Mouse (Mus musculus) pancreas, adult 10 weeks (tissue): Measurements from ENCODE around the gene Gm10338. TPM values are rescaled to one million over a fixed set of nuclear protein-coding genes. Genes with fewer than 3 reads are reported as not detected.

Experiments used
- polyA plus RNA-seq: library from polyadenylated mRNA; stranded (reverse); fragments of 350-450 nt; fragmentation: Illumina TruSeq; extraction: RNeasy Lipid Tissue Mini Kit (QIAGEN cat#74804); gene quantifications from one replicate; pipeline ENCODE4 v1.2.3, GENCODE M21; 2015; ENCODE audit warnings: low read depth, low replicate concordance; ENCODE audit not compliant: insufficient read depth

Gene Gm10338
- polyA plus RNA-seq: not detected

GRCm38 (mm10) chr14:7595492-7595891 lies at the start of gene Gm10338:
TSS of gene Gm10338 (minus strand) at chr14:7595592.

GRCm38 (mm10) chr14:7643872-7644271 lies 48.5 kb upstream of the Gm10338 start, which contains the start of gene Gm10128:
TSS of gene Gm10128 (minus strand) at chr14:7643972.

GRCm38 (mm10) chr14:7568382-7568781 lies 27.0 kb downstream of the Gm10338 start, which contains the start of gene Gm3558:
TSS of gene Gm3558 (minus strand) at chr14:7568566.

Other genes with a start within 250 kb of the Gm10338 start
- gene Gm8374, start 230.5 kb downstream of the Gm10338 start, polyA plus RNA-seq: not detected
- gene Gm3755, start 144.7 kb downstream of the Gm10338 start, polyA plus RNA-seq: not detected
- gene Gm3752, start 111.8 kb downstream of the Gm10338 start, polyA plus RNA-seq: not detected
- not detected for gene Gm3558, start 27.0 kb downstream of the Gm10338 start, polyA plus RNA-seq
- gene Gm10128, start 48.4 kb upstream of the Gm10338 start, polyA plus RNA-seq: not detected
- not detected for gene Gm26661, start 196.0 kb upstream of the Gm10338 start, polyA plus RNA-seq
- 10.8 TPM for gene Flnb, start 222.4 kb upstream of the Gm10338 start, polyA plus RNA-seq